Mouse (Mus musculus) lung, adult 2 months (tissue): ENCODE measurements at regions not wholly inside any gene's neighbourhood (a gene's known extent, or its start where the extent isn't known, plus 50 kb on each side); places are given as distances from the start of the nearest gene placed in this dataset.

Source experiments
- CTCF ChIP-seq: fragments of 200-500 bp; IDR thresholded peaks from 2 replicates; pipeline ENCODE4 v1.5.1; 2011; ENCODE audit warnings: mild to moderate bottlenecking, low read length, control low read depth; ENCODE audit not compliant: insufficient read depth
- POLR2A ChIP-seq: fragments of 200-500 bp; IDR thresholded peaks from 2 replicates; pipeline ENCODE4 v1.6.1; 2011; ENCODE audit warnings: low read depth, mild to moderate bottlenecking, control low read depth, low read length, borderline replicate concordance; ENCODE audit errors: extremely low read depth

- TF ChIP-seq POLR2A (no peak), CTCF (no peak)
Measured at GRCm38 (mm10) chr9:69686766-69687165, 74.0 kb downstream of the Foxb1 start.
